Mouse (Mus musculus): ENCODE measurements around the gene AC124108.1. TPM values are rescaled to one million over a fixed set of nuclear protein-coding genes. Genes with fewer than 3 reads are reported as not detected.

Gene AC124108.1
- total RNA-seq, 2 experiments from 2014 or later = not detected

DNA sequence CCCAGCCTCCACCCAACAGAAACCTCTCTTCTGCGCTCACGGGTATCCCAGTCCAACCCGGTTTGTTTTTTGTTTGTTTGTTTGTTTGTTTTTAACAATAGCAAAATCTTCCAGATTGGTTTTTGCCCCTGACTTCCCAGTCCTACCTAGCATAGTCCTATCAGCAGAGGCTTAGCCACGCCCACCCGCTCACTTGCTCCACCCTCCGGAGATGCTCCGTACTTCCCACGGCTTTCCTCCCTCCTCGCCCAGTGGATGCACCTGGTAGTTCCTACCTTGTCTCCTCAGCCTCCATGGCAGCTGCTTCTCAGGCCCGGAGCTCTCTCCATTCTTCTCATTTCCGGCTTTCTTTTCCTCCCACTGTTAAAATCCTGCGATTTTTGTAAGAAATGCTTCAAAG lies 42.3 kb downstream of the AC124108.1 start:
- intact Hi-C loops (cut with DNase I) = no loop called here
- DNase-seq = peak; percentile 12 to 27

DNA sequence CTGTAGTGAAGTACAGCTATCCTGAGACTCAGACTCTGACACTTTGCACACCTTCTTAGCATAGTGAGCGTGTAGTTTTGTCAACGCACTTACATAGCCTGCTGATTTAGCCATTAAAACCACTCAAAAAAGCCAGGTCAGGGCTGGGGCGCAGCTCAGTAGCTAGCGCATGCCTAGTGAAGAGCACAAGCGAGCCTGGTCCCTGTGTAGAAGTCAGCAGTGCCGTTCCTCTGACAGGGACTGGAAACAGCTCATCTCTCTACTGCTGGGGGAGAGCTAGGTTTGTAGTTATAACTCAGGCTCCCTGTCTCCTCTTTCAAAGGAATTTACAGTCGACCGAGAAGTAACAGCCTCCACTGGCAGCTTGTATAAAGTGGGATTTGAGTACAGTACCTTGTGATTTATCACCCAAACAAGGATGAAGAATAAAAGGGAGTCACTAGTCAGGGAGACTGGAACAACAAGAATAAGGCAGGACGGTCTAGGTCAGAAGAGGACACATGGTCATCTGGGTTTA lies 43.6 kb downstream of the AC124108.1 start:
- intact Hi-C loops (cut with DNase I) = loop anchor here (5.0 kb wide), 1 partner anchor 243 kb away; no protein-coding TSS in a partner anchor
- DNase-seq = no peak

DNA sequence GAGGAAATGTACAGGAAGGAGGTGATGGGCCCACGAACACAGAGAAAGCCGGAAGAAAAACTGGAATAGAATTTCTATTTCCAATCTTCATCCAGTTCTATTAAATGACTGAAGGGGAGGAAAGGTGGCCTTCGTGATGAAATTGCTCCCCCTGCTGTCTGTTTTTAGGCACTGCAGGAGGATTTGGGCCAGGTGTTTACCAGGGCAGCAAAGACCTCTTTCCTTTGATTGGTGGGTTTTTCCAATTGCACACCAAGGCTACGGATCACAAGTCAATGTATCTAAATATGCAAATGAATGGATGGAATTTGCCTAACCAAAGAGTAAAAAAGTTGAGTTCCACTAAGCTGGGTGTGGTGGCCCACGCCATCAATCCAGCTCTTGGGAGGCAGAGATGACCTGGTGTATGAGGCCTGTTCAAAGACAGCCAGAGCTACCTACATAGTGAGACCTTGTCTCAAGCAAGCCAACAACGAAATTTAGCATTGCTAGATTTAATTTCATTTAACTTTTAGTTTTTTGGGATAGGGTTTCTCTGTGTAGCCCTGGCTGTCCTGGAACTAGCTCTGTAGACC lies 46.4 kb downstream of the AC124108.1 start:
- intact Hi-C loops (cut with DNase I) = loop anchor here (1.0 to 5.0 kb wide), 4 partner anchors 80 to 245 kb away; no protein-coding TSS in a partner anchor
- DNase-seq = peak; percentile 61 to 81

DNA sequence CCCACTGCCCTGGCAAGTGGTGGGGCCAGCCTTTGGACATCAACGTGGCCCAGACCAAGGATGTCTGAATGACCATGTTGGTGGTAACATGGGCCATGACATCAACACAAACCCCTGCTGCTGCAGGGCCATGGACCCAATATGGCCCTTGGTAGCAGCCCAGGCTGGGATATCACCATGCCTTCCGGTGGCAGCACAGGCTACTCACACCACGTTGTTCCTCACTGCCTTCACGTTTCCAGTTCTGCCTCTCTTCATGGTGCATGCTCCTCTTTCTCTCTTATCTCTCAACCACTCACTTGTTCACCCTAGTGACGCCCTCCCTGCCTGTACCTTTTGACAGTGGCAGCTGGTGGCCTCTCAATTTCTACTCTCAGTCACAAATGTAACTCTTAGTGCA lies 53.8 kb downstream of the AC124108.1 start:
- intact Hi-C loops (cut with DNase I) = no loop called here
- no peak for DNase-seq

DNA sequence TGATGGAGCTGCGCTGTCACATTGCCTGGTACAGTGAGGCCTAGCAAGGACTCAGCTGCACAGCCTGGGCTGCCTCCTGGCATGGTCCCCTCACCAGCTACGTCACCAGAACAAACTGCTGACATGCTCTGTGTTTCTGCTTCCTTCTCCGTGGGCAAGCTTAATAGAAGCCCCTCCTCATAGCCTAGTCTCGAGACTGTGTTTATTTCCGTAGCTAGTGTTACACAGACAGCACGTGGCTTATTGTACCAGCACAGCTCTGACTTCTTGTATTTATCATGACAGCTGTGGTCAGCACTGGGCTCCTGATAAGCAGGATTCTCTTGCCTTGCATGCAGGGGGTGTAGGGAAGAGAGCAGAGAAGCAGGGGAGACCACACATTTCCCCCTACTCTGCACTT lies 54.9 kb downstream of the AC124108.1 start:
- intact Hi-C loops (cut with DNase I) = no loop called here
- peak in 1 of 2 experiments; percentile 8 for DNase-seq

DNA sequence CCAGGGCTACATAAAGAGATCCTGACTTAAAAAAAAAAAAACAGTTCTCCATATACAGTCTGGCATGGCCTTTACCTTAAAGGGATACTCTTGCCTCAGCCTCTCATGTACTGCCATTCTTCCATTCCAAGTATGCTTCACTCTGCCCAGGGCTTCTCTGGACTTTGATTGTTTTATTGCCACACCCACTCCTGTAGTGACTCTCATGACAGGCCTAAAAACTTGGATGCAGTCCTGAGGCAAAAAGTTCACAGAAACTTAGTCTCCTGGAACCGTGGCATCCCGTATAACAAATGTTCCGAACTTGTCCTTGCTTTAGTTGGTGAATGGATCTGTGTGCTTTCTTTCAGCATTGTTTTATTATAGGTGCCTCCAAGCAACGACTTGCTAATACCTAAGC lies 55.4 kb downstream of the AC124108.1 start:
- no peak for DNase-seq
- intact Hi-C loops (cut with DNase I) = no loop called here

DNA sequence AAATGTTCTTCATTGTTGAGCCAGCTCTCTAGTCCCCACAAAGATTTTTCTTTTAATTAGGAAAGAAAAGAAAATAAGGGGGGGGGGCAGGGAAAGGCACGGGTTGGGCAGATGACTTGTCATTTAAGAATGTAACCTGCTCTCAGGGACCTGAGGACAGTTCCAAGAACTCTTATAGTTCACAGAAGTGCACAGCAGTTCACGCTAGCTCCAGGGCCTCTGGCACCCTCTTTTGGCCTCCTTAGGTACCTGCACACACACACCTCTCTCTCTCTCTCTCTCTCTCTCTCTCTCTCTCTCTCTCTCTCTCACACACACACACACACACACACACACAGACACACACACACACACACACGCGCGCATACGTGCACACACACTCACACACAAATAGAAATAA lies 63.2 kb downstream of the AC124108.1 start:
- intact Hi-C loops (cut with DNase I) = no loop called here
- no peak for DNase-seq

Small RNAs within 50 kb of the gene (microRNA-seq; reads per million reads assigned to microRNA genes)
- 1.3 to 60.2 reads per million in 2 experiments for gene Mir135b

Other genes with a start within 250 kb of the AC124108.1 start
- 1 to 10 TPM; 6.1 to 8.2 TPM for gene Slc45a3, start 228.5 kb upstream of the AC124108.1 start, total RNA-seq (2021)
- 100 to 1,000 TPM; 105 to 111 TPM for gene Elk4, start 183.8 kb upstream of the AC124108.1 start, total RNA-seq (2021)
- gene Mfsd4a, start 123.4 kb upstream of the AC124108.1 start, total RNA-seq (2021) = 1 to 10 TPM; 1.2 to 1.4 TPM
- 10 to 100 TPM in 1 of 2 experiments, 1 to 10 TPM in 1; 9.9 to 12.5 TPM for gene Cdk18, start 51.8 kb upstream of the AC124108.1 start, total RNA-seq (2021)
- gene Lemd1, start within 50 bp of the AC124108.1 start, total RNA-seq (2021) = not detected
- not detected for gene Gm10188, start 38.3 kb downstream of the AC124108.1 start, total RNA-seq (2021)
- 10 to 100 TPM; 23.6 to 29.0 TPM for gene Klhdc8a, start 107.2 kb downstream of the AC124108.1 start, total RNA-seq (2021)
- 1 to 10 TPM; 3.6 to 5.4 TPM for gene Nuak2, start 124.7 kb downstream of the AC124108.1 start, total RNA-seq (2021)
- gene Tmcc2, start 199.8 kb downstream of the AC124108.1 start, total RNA-seq (2021) = 10 to 100 TPM; 14.8 to 15.4 TPM
- 10 to 100 TPM; 17.7 to 19.0 TPM for gene Dstyk, start 226.1 kb downstream of the AC124108.1 start, total RNA-seq (2021)